9 mouse cellular contexts compared by ENCODE assay signal in the genomic region with DNA sequence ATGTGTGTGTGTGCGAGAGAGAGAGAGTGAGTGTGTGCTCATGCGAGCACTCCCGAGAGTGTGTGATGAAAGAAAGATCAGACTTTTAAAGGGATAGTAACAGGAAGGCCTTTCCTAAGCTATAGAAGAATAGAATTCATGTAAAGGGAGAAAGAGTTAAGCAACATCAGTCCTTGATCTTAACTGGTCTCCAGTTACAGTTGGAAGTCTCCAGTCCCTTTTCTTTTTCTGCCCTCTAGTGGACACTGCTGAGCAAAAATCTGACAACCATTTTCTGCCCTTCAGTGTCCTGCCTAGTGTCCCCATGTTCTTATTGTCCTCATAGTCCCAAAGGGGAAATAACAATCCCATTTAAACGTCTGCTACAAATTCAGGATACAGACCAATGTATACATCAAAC. TPM values are rescaled to one million over a fixed set of nuclear protein-coding genes. Genes with fewer than 3 reads are reported as not detected.
DNase-seq lines count a peak whose midpoint lies in the region; ATAC-seq and TF ChIP-seq lines count a peak whose summit lies in the region.
"Had no signal": no experiment of that assay in that cellular context is flagged by ENCODE, and none has a peak within 500 bp of the region (broad histone marks: within the 10 kb centered on the region; RNA-seq: fewer than 3 reads in every experiment).

No protein-coding gene starts in this region.

- DNase-seq in kidney, adult 2 months = peak; percentile 86
- peak; percentile 85 for DNase-seq in MN1 (ENCODE audit: low spot score)
- peak; percentile 74 to 83 for DNase-seq in cerebellum, postnatal 10 days
- DNase-seq in heart, postnatal 10 days = peak; percentile 75 to 81
- peak; percentile 36 for DNase-seq in telencephalon, adult 2 months (ENCODE audit: low read depth, low spot score)
- no peak for DNase-seq in urinary bladder, postnatal 36 days (ENCODE audit: low spot score in 2 of 2)

- TF ChIP-seq CTCF in kidney, adult 2 months (conservative IDR thresholded peaks at IDR 0.05; ENCODE audit: insufficient read depth, insufficient read length, low read depth, low read length) = peak; percentile 35

- no peak overlapping the region for H3K4me3 ChIP-seq in kidney, adult 2 months (ENCODE audit: insufficient read depth, low read depth, low read length)
- H3K4me3 ChIP-seq in kidney, embryonic 14.5 days (ENCODE audit: low read length) = no peak overlapping the region
- H3K4me3 ChIP-seq in liver, embryonic 16.5 days (ENCODE audit: low read depth, low read length) = peak overlapping the region; percentile 8
- H3K4me3 ChIP-seq: myocyte had no signal

- H3K4me2 ChIP-seq in kidney, embryonic 14.5 days (replicated peaks; ENCODE audit: low read depth, low read length) = no peak overlapping the region
- H3K4me2 ChIP-seq in liver, embryonic 16.5 days (ENCODE audit: low read depth, low read length) = peak overlapping the region; percentile 50

- H3K9me3 ChIP-seq in kidney, embryonic 14.5 days (ENCODE audit: control insufficient read depth, low read length) = no peaks in the 10 kb centered on the region
- no peaks in the 10 kb centered on the region for H3K9me3 ChIP-seq in liver, embryonic 16.5 days (replicated peaks; ENCODE audit: control insufficient read depth, low read length)

- no peak for TF ChIP-seq POLR2A in kidney, adult 2 months (IDR thresholded peaks at IDR 0.05; ENCODE audit: low read depth, low read length)

- H3K4me1 ChIP-seq in kidney, adult 2 months (ENCODE audit: control insufficient read depth, insufficient read depth, low read length) = peaks cover 6% of the 10 kb centered on the region; the same call in 1 of the 2 replicates
- H3K4me1 ChIP-seq in kidney, embryonic 14.5 days (ENCODE audit: control insufficient read depth, insufficient read depth, low read length) = 0 out of 2 replicates have a peak, but pooled peaks cover 4% of the 10 kb centered on the region
- peaks cover 47% of the 10 kb centered on the region for H3K4me1 ChIP-seq in liver, embryonic 16.5 days (ENCODE audit: control insufficient read depth, low read depth, low read length)

- 12% methylated on average over 4 of the region's 4 CpGs for WGBS in kidney, adult 2 months
- WGBS in kidney, embryonic 14.5 days = 35% methylated on average over 4 of the region's 4 CpGs
- WGBS in liver, embryonic 16.5 days (ENCODE audit: insufficient replicate concordance) = 4% methylated on average over 4 of the region's 4 CpGs

- no peaks in the 10 kb centered on the region for H3K27me3 ChIP-seq in kidney, adult 2 months (replicated peaks; ENCODE audit: control insufficient read depth, insufficient read depth, low read length)
- H3K27me3 ChIP-seq in kidney, embryonic 14.5 days (ENCODE audit: control insufficient read depth, insufficient read depth, low read length) = no peaks in the 10 kb centered on the region
- H3K27me3 ChIP-seq in liver, embryonic 16.5 days (ENCODE audit: control insufficient read depth, insufficient read depth, low read depth, low read length) = no peaks in the 10 kb centered on the region

- no peak overlapping the region for H3K9ac ChIP-seq in kidney, embryonic 14.5 days (ENCODE audit: low read depth, low read length)
- peak overlapping the region; percentile 61 for H3K9ac ChIP-seq in liver, embryonic 16.5 days (ENCODE audit: low read depth, low read length)

- H3K36me3 ChIP-seq in kidney, adult 2 months (ENCODE audit: control insufficient read depth, insufficient read depth, low read length) = no peaks in the 10 kb centered on the region
- no peaks in the 10 kb centered on the region for H3K36me3 ChIP-seq in kidney, embryonic 14.5 days (ENCODE audit: control insufficient read depth, insufficient read depth, low read length)
- H3K36me3 ChIP-seq in liver, embryonic 16.5 days (ENCODE audit: control insufficient read depth, insufficient read depth) = no peaks in the 10 kb centered on the region

- intact Hi-C loops in heart, postnatal 10 days (cut with DNase I) = loop anchor here (1.0 to 5.0 kb wide), 2 partner anchors 236 to 360 kb away; no protein-coding TSS in a partner anchor

- no peak for ATAC-seq in kidney, embryonic 14.5 days (ENCODE audit: low FRiP score, low TSS enrichment)
- ATAC-seq in liver, embryonic 16.5 days (ENCODE audit: low read depth) = peak; percentile 47

- peak overlapping the region; percentile 83 for H3K27ac ChIP-seq in kidney, adult 2 months (ENCODE audit: insufficient read depth, low read depth, low read length)
- no peak overlapping the region; the same call in 1 of the 2 replicates for H3K27ac ChIP-seq in kidney, embryonic 14.5 days (ENCODE audit: low read depth, low read length)
- H3K27ac ChIP-seq in liver, embryonic 16.5 days (ENCODE audit: low read length) = peak overlapping the region; percentile 91

RNA-seq across cellular contexts. Expression of gene Cenpu, which starts 4.6 kb away (rescaled TPM):
- 0.33 and 0.67 TPM in 2 replicates for polyA plus RNA-seq in kidney, adult 2 months (2012; rRNA removed)
- polyA plus RNA-seq in kidney, embryonic 14.5 days (2014; fragmentation: Nextera tagmentation; extraction: Ambion mirVana) = 19.4 and 24.5 TPM in 2 replicates
- total RNA-seq in heart, postnatal 10 days (2021) = 1 to 10 TPM; 3.0 to 4.6 TPM
- polyA plus RNA-seq in liver, embryonic 16.5 days (2015; fragmentation: Nextera tagmentation; extraction: Ambion mirVana) = 12.3 and 14.1 TPM in 2 replicates

Comparison
In these comparisons a context has a peak if more than half of its experiments do, and no peak if none do; other contexts are left out.
1. DNase-seq: peak in kidney, adult 2 months (single experiment), MN1 (single experiment), cerebellum, postnatal 10 days (2 of 2), heart, postnatal 10 days (2 of 2) and telencephalon, adult 2 months (single experiment); none in urinary bladder, postnatal 36 days (0 of 2).